13 mouse cellular contexts compared by ENCODE assay signal in genomic region chr14:12206138-12206537, GRCm38 (mm10).
"Had no signal": no experiment of that assay in that cellular context is flagged by ENCODE, and none has a peak within 500 bp of the region (broad histone marks: within the 10 kb centered on the region; RNA-seq: fewer than 3 reads in every experiment).

No protein-coding gene starts in this region.

- H3K27ac ChIP-seq: kidney, embryonic 15.5 days; limb, embryonic 10.5 days; liver, embryonic 15.5 days; midbrain, embryonic 13.5 days; stomach, embryonic 15.5 days had no signal

- H3K4me1 ChIP-seq: limb, embryonic 10.5 days; liver, embryonic 15.5 days; stomach, embryonic 15.5 days had no signal

- H3K36me3 ChIP-seq: liver, embryonic 15.5 days; stomach, embryonic 15.5 days had no signal

- H3K9ac ChIP-seq: kidney, embryonic 15.5 days; liver, embryonic 15.5 days; midbrain, embryonic 13.5 days; stomach, embryonic 15.5 days had no signal

- H3K4me3 ChIP-seq: kidney, embryonic 15.5 days; limb, embryonic 10.5 days; liver, embryonic 15.5 days; midbrain, embryonic 13.5 days; stomach, embryonic 15.5 days had no signal

- H3K9me3 ChIP-seq: kidney, embryonic 15.5 days; limb, embryonic 10.5 days; liver, embryonic 15.5 days; midbrain, embryonic 13.5 days; stomach, embryonic 15.5 days had no signal

- ATAC-seq: intestine, embryonic 16.5 days; lung, postnatal 0 days; midbrain, embryonic 13.5 days had no signal

- H3K27me3 ChIP-seq: kidney, embryonic 15.5 days; liver, embryonic 15.5 days; midbrain, embryonic 13.5 days; stomach, embryonic 15.5 days had no signal

- H3K4me2 ChIP-seq: kidney, embryonic 15.5 days; liver, embryonic 11.5 days; liver, embryonic 15.5 days; midbrain, embryonic 13.5 days; stomach, embryonic 15.5 days had no signal

- DNase-seq: kidney, adult 2 months; kidney, postnatal 14 days; lung, adult 2 months; lung, postnatal 36 days; thymus, postnatal 36 days had no signal
